Mouse (Mus musculus) mammary gland, adult 2 months (tissue): Measurements from ENCODE around the gene Map3k15. TPM values are rescaled to one million over a fixed set of nuclear protein-coding genes. Genes with fewer than 3 reads are reported as not detected.

ENCODE experiments used
- polyA plus RNA-seq: library from polyadenylated mRNA; depleted of rRNA; stranded (reverse); fragments of >200 nt; gene quantifications from 2 replicates; pipeline ENCODE4 v1.2.3, GENCODE M21; 2012; ENCODE audit warnings: low replicate concordance; rRNA removed

Gene Map3k15
- polyA plus RNA-seq, result 0.61 and 0.66 TPM in 2 replicates

DNA sequence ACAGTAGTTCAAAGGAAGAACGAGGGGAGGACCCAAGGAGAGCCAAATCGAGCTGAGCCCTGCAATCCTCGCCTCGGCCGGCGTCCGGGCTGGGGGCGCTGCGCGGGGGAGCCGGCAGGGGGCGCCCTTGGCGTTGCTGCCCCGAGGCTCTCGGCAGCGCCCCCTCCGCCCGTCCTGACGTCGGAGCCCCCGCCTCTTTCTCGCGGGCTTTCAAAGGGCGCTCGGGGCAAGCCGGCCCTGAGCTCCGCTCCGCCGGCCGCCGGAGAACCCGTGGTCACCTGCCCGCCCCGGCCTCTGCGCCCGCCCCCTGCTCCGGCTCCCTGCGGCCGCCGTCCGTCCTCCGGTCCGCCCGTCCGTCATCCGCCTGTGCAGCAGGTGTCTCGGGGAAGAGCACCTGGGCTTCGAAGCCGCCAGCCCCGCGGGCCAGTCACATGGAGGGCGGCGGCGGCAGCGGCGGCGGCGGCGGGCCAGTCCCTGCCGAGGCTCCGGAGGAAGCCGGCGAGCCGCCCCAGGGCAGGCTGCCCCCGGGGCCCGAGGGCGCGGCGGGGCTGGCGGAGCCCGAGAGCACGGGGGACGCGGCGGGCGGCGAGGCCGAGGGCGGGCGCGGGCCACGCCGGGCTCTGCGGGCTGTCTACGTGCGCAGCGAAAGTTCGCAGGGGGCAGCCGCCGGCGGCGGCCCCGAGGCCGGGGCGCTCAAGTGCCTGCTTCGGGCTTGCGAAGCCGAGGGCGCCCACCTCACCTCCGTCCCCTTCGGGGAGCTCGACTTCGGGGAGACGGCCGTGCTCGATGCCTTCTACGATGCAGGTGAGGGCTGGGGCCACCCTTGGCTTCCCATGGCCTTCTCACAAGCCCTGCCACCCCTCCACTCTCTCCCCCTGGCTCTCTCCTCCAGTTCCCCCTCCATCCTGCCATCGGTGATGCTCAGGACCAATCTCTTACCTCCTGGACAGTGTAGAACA is at the start of gene Map3k15:
TSS of gene Map3k15 (plus strand) at position 432 of the 959 bp plus-strand sequence.

GRCm38 (mm10) chrX:160137861-160138717 is 149.9 kb downstream of the Map3k15 start, which contains the start of gene Pdha1:
Pdha1 (minus strand) TSS chrX:160138413.

Other genes with a start within 250 kb of the Map3k15 start
- 105 and 213 TPM in 2 replicates for gene Pdha1, start 150.0 kb downstream of the Map3k15 start, polyA plus RNA-seq